Comparison of ENCODE assay signal across 20 mouse cellular contexts in genomic region chr16:49573171-49573517, GRCm38 (mm10).
DNase-seq lines count a peak whose midpoint lies in the region; ATAC-seq lines count a peak whose summit lies in the region.
"Had no signal": no experiment of that assay in that cellular context is flagged by ENCODE, and none has a peak within 500 bp of the region (broad histone marks: within the 10 kb centered on the region; RNA-seq: fewer than 3 reads in every experiment).

No protein-coding gene starts in this region.

- ATAC-seq in forebrain, embryonic 13.5 days = peak; percentile 72
- ATAC-seq in hindbrain, embryonic 15.5 days (ENCODE audit: low FRiP score, low read depth) = peak; percentile 59
- peak; percentile 28; the same call in 1 of the 2 replicates for ATAC-seq in midbrain, embryonic 16.5 days

- H3K4me2 ChIP-seq in forebrain, embryonic 13.5 days = peak overlapping the region; percentile 35
- peak overlapping the region; percentile 40 for H3K4me2 ChIP-seq in hindbrain, embryonic 15.5 days
- peak overlapping the region; percentile 34 for H3K4me2 ChIP-seq in midbrain, embryonic 16.5 days (ENCODE audit: low read length)
- H3K4me2 ChIP-seq: embryonic facial prominence, embryonic 15.5 days; heart, embryonic 15.5 days; limb, embryonic 13.5 days; liver, embryonic 15.5 days had no signal

- no peak overlapping the region for H3K9ac ChIP-seq in forebrain, embryonic 13.5 days
- no peak overlapping the region for H3K9ac ChIP-seq in hindbrain, embryonic 15.5 days
- no peak overlapping the region for H3K9ac ChIP-seq in midbrain, embryonic 16.5 days (ENCODE audit: low read depth, low read length)
- H3K9ac ChIP-seq: embryonic facial prominence, embryonic 15.5 days; heart, embryonic 15.5 days; limb, embryonic 13.5 days; liver, embryonic 15.5 days had no signal

- peak; percentile 8 to 11 for DNase-seq in cerebellum, postnatal 10 days
- no peak for DNase-seq in cerebellum, adult 18-20 months
- DNase-seq in right cerebral cortex, postnatal 14 days = no peak
- DNase-seq in cerebellum, adult 11 months = no peak
- no peak for DNase-seq in ovary, adult 18-20 months (ENCODE audit: low spot score)
- DNase-seq: cerebellum, adult 11-12 months; gastrocnemius, adult 2 months; heart, adult 11 months; kidney, adult 18-20 months; lung, postnatal 14 days; thymus, postnatal 14 days had no signal

- H3K36me3 ChIP-seq in forebrain, embryonic 13.5 days (ENCODE audit: poor library complexity, severe bottlenecking) = no peaks in the 10 kb centered on the region
- no peaks in the 10 kb centered on the region for H3K36me3 ChIP-seq in hindbrain, embryonic 15.5 days
- H3K36me3 ChIP-seq in midbrain, embryonic 16.5 days (ENCODE audit: control insufficient read depth, insufficient read depth, low read length) = no peaks in the 10 kb centered on the region
- H3K36me3 ChIP-seq: embryonic facial prominence, embryonic 15.5 days; heart, embryonic 15.5 days; limb, embryonic 13.5 days; liver, embryonic 15.5 days had no signal

- H3K4me3 ChIP-seq in forebrain, embryonic 13.5 days = no peak overlapping the region
- no peak overlapping the region for H3K4me3 ChIP-seq in hindbrain, embryonic 15.5 days
- no peak overlapping the region for H3K4me3 ChIP-seq in midbrain, embryonic 16.5 days (ENCODE audit: low read depth, low read length)
- H3K4me3 ChIP-seq: embryonic facial prominence, embryonic 15.5 days; gastrocnemius, adult 2 months; heart, embryonic 15.5 days; layer of hippocampus, adult 2 months; limb, embryonic 13.5 days; liver, embryonic 15.5 days had no signal

- peak overlapping the region; percentile 44 for H3K27ac ChIP-seq in forebrain, embryonic 13.5 days
- H3K27ac ChIP-seq in hindbrain, embryonic 15.5 days (replicated peaks) = peak overlapping the region; percentile 18; the same call in 1 of the 2 replicates
- H3K27ac ChIP-seq in midbrain, embryonic 16.5 days (ENCODE audit: low read length) = no peak overlapping the region
- H3K27ac ChIP-seq: embryonic facial prominence, embryonic 15.5 days; gastrocnemius, adult 2 months; heart, embryonic 15.5 days; layer of hippocampus, adult 2 months; limb, embryonic 13.5 days; liver, embryonic 15.5 days; stomach, postnatal 0 days had no signal

- no peaks in the 10 kb centered on the region for H3K27me3 ChIP-seq in forebrain, embryonic 13.5 days
- no peaks in the 10 kb centered on the region for H3K27me3 ChIP-seq in hindbrain, embryonic 15.5 days
- no peaks in the 10 kb centered on the region for H3K27me3 ChIP-seq in midbrain, embryonic 16.5 days (ENCODE audit: control insufficient read depth, insufficient read depth, low read depth, low read length)
- H3K27me3 ChIP-seq: embryonic facial prominence, embryonic 15.5 days; heart, embryonic 15.5 days; limb, embryonic 13.5 days; liver, embryonic 15.5 days had no signal

- no peaks in the 10 kb centered on the region for H3K9me3 ChIP-seq in forebrain, embryonic 13.5 days (replicated peaks)
- H3K9me3 ChIP-seq in hindbrain, embryonic 15.5 days = no peaks in the 10 kb centered on the region
- H3K9me3 ChIP-seq in midbrain, embryonic 16.5 days (replicated peaks; ENCODE audit: control insufficient read depth, low read length, poor library complexity, severe bottlenecking) = no peaks in the 10 kb centered on the region
- H3K9me3 ChIP-seq: embryonic facial prominence, embryonic 15.5 days; heart, embryonic 15.5 days; limb, embryonic 13.5 days; liver, embryonic 15.5 days had no signal

- peaks cover 14% of the 10 kb centered on the region for H3K4me1 ChIP-seq in forebrain, embryonic 13.5 days
- peaks cover 10% of the 10 kb centered on the region; the same call in 1 of the 2 replicates for H3K4me1 ChIP-seq in hindbrain, embryonic 15.5 days (replicated peaks)
- H3K4me1 ChIP-seq in midbrain, embryonic 16.5 days (ENCODE audit: control insufficient read depth, insufficient read depth, low read length) = peaks cover 8% of the 10 kb centered on the region
- H3K4me1 ChIP-seq: embryonic facial prominence, embryonic 15.5 days; limb, embryonic 13.5 days; liver, embryonic 15.5 days had no signal

- 13% methylated on average over 3 of the region's 3 CpGs for WGBS in forebrain, embryonic 13.5 days
- 32% methylated on average over 3 of the region's 3 CpGs for WGBS in hindbrain, embryonic 15.5 days
- WGBS in midbrain, embryonic 16.5 days = 27% methylated on average over 3 of the region's 3 CpGs

Comparison
In these comparisons a context has a peak if more than half of its experiments do, and no peak if none do; other contexts are left out.
1. DNase-seq: peak in cerebellum, postnatal 10 days (2 of 2); none in cerebellum, adult 18-20 months (0 of 2), right cerebral cortex, postnatal 14 days (single experiment), cerebellum, adult 11 months (single experiment) and ovary, adult 18-20 months (single experiment).
2. Peak in every context shown above with its lines, with median percentiles within 50 percentile points of each other: ATAC-seq and H3K4me2 ChIP-seq.